Mouse (Mus musculus) spleen, postnatal 14 days (tissue): ENCODE results near the gene Gm17387.

ENCODE experiments used
- DNase-seq, 2 experiments: peaks; one replicate each; pipeline ENCODE4 v3.0.0; 2021 to 2022; ENCODE audit warnings: low spot score in 2 of 2

Gm17387 gene

GRCm38 (mm10) chr7:141072017-141072745 lies 43.2 kb downstream of the Gm17387 start:
- no peak for DNase-seq

- no peak for DNase-seq
Observed at GRCm38 (mm10) chr7:141073782-141074181, 44.9 kb downstream of the Gm17387 start.

DNA sequence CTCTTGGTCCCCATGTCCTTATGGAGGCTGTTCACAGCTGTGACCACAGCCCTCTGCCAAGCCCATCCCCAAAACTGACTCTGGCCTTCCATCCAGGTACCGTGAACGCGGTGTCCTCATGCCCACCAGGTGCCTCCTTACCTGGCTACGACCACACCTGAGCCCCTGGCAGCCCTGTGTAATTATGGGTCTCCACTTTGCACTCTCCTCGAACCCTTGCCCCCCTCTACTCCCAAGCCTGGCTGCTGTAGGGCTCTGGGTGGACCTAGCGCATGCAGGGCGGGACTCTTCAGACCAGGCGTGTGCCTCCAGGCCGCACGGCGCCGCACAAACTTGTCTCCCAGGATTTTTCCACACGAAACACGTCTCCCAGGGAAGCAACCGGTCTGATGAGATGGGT lies 48.9 kb downstream of the Gm17387 start, which contains the start of gene Pkp3:
Gene Pkp3, plus strand, starts transcription at position 378 of the 400 bp plus-strand sequence.
- DNase-seq = no peak

DNA sequence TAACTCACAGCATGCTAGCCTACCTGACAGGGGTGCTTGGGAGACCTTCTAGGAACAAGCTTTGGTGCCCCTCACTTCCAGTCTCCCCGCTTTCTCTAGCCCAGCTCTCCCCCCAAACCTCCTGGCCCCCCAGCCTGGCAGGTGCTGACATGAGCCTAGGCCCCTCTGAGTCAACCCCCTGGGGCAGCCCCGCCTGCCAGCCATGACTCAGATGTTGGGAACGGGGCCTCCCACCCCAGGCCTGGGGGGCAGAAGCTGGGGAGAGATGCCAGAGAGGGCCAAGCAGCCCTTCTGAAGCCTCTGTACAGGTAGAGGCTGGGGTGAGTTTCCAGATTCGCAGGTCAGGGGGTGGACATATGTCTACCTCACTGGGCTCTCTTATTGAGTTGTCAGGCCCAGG lies 49.9 kb downstream of the Gm17387 start:
- no peak for DNase-seq
